Mouse (Mus musculus) heart, adult 18-20 months (tissue): Measurements from ENCODE around the gene Arrdc5. TPM values are rescaled to one million over a fixed set of nuclear protein-coding genes. Genes with fewer than 3 reads are reported as not detected.

Source experiments
- DNase-seq, 2 experiments: peaks; one replicate each; pipeline ENCODE4 v3.0.0; 2021 to 2022; ENCODE audit warnings: mixed read lengths in 1 of 2
- total RNA-seq, 2 experiments: library from RNA; stranded (reverse); gene quantifications; 2 replicates each; pipeline ENCODE4 v1.2.3; 2021

Arrdc5 gene
- total RNA-seq, 2 experiments from 2014 or later: not detected

DNA sequence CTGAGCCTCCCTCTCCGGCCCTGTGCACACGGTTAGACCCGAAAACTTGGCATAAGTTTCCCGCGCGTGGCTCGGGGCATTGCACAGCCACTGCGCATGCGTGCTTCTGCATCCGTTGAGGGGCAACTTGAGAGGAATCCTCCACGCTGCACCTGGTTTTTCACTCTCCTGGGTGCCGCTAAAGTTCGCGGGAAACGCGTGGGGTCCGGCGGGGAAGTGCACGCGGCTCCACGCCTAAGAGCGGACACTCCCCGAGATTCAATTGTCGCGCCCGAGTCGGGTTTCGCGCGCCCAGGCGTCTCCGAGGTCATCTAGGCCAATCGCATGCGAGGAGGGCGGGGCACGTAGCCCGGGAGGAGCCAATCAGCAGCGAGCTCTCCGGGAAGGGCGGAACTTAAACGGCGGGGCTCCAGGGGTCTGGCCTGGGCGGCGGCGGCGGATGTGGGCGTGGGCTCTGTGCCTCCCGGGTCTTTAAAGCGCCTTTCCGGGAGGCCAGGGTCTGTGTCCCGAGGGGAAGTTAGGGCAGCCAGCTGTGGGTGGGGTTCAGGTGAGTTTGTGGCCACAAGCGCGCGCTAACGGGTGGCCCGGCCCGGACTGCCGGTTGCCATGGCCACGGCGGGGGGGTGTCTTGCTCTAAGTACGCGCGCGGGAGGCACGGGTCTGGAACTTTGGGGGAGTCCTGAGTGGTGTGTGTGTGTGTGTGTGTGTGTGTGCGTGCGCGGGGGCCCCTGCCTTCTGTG is 3.9 kb upstream of the Arrdc5 start:
- peak; percentile 97 to 98 for DNase-seq

DNA sequence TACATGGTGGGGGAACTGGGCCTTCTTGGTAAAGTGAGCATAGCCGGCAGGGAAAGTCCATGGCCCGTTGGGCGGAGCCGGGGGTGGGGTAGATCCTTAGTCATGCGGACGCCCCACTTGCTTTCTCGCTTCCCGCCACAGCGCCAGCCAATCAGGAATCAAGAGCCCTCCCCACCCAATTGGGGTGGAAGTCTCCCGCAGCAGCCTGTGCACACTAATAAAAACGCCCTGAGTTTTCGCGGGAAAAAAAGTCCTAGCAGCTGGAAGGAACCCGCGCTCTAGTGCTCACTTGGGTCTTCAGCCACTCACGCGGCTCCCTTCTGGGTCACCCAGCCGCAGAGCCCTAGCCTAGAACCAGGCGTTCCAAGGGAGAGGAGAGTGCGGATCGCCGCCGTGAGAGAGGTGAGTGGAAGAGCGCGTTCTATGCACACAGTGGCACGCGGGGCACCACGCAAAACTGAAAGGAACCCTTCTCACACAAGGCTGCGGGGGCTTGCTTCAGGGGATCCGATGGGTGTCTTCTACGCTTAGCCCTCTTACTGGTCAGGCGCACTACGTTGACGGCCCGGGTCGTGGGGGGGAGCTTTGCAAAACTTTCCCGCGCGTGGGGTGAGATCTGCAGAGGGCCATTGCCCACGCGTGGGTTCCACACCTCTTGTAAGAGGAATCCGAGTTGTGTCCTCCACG is 3.2 kb upstream of the Arrdc5 start, which contains the start of gene Uhrf1:
Gene Uhrf1, plus strand, starts transcription at position 162 of the 687 bp plus-strand sequence.
- DNase-seq: peak; percentile 76 to 83

DNA sequence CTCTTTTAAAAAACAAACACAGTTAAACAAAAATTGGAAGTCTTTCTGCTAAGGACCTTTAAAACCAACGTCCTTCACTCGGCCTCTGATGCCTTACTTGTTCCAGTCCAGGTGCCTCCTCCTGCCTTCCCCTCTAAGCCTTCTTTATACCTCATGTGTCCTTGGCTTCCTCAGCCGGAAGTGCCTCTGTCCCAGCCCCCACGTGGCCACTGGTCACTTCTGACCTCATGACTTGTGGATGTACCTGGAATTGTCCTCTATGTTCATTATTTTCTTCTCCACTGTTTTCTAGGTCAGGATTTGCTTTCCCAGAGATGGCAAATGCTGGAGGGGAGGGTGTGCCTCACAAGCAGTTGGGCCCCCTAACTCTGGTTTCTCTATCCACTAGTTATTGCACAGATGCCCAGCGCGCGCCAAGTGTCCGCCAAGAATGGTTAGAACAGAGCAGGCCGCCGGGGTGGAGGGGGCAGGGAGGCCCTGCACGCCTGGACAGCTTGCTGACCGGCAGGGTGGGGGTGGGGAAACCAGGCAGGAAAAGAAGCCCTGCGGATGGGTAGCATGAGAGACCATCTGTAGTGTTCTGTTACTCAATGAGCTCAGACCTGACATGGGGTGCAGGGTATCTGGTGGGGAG is 2.4 kb upstream of the Arrdc5 start:
- DNase-seq: peak in 1 of 2 experiments; percentile 19

DNA sequence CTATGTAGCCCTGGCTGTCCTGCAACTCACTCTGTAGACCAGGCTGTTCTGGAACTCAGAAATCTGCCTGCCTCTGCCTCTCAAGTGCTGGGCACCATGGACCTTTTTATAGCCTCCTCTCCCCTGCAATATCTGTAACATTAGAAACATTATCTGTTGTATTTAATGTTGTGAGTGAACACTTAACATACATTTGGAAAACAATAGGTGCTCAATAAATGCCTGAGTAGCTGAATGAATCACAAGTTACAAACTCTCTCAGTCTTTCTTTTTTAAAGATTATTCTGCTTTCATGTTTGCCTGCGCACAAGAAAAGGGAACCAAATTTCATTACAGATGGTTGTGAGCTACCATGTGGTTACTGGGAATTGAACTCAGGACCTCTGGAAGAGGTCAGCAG is 1.8 kb downstream of the Arrdc5 start:
- no peak for DNase-seq

DNA sequence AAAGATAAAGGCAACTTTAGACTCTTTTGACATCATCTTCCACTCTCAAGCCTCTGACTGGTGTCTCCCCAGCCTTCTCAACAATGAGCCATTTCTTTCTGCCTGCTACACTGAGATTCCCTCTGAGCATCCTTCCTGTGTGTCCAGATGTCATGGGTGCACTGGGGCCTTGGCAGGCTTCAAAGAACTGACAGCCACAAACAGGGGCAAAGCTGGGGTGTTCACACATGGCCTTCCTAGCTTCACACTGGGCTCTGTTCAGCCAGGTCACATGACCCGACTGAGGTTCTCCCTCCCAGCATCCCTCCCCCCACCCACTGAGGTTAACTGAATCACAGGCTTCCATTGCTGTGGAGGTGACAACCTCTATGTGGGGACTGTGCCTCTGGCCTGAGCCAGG is 3.9 kb downstream of the Arrdc5 start:
- DNase-seq: no peak

DNA sequence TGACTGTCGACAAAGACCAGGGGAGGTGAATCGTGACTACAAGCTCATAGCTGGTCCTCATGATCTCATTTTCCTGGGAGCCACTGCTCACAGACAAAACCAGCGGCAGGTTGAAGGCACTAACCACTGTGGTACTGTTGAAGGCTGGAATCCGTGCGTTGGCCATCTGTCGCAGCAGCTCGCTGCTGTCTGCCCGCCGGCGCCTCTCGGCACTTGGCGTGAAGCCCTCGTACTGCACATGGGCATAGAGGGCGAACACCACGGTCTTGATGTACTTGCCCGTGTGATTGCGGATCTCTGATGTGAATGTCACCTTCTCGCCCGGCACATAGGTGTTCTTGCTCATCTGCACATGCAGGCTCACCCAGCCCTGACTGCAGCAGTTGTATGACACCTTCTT is 5.8 kb downstream of the Arrdc5 start:
- DNase-seq: peak in 1 of 2 experiments; percentile 21

DNA sequence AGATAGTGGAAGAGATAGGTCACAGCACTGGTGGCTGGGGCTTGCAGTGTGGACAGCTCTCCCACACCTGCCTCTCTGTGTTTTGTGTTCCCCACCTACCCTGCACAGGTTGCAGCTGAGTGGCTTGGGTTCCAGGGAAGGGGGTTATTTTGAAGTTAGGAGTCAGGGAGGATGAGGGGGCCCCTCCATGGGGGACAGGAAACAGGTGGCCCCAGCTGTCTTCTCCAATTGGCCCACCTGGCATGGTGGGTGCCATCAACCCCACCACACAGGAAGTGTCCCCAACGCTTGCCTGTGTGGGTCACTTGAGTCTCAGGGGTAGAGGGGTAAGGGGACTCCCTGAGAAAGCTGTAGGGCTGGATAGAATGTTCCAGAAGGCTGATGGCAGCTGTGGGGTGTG is 6.8 kb downstream of the Arrdc5 start:
- DNase-seq: no peak

DNA sequence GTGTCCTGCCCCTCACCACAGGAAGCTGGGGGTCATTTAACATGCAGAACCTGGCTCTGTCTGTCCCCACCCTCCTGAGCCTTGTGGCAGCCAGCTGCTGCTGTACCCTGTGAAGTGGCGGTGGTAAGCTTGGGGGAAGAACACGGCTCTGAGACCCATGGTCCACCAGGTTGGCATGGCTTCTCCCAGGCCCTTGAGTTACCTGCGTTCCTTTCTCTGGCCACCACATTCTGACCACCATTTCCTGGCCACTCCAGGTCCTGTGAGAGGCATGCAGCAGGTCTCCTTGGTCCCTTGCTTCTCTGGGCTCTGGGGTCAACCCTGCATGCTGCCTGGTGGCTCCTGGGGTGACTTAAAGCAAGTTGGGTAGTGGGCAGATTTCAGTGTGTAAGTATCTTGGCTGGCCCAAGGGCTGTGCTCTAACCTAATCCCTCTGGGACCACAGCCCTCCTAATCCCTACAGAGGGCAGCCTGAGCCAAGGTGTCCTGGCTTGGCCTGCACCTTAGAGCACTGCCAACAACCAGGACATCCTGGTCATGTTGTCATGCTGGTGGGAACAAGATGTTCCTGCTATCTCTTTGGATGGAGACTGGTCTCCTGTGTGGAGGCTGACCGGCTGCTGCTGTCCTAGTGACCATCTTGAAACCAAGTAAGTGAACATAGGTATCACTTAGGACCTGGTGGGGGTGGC is 7.4 kb downstream of the Arrdc5 start, which contains the start of gene Plin3:
Gene Plin3, minus strand, starts transcription at position 343 of the 692 bp plus-strand sequence.
- peak; percentile 63 to 79 for DNase-seq

DNA sequence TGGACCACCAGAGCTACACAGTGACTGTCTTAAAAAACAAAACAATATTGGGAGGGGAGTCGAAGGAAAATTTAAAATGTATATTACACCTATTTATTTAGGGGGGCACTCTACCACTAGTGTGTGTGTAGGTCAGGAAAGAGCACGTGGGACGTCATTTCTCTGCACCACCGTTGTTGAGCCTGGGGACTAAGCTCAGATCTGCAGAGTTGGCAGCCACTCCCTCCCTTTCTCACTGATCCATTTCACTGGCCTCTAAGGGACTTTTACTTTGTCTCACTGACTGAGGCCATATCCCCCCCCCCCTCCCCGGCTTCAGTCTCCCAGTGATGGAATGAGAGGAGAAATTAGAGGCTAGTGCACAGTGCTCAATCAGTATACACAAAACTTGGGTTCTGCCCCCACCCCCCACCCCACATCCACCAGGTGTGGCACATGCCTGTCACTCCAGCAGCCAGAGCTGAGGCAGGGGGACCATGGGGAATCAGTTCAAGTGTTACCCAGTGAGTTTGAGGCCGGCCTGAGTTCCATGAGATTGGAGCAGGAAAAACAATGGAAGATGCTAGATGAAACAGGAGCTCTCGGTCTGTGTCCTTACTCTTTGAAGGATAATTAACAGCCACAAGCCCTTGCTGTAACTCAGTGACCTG is 8.1 kb downstream of the Arrdc5 start:
- peak in 1 of 2 experiments; percentile 21 for DNase-seq

DNA sequence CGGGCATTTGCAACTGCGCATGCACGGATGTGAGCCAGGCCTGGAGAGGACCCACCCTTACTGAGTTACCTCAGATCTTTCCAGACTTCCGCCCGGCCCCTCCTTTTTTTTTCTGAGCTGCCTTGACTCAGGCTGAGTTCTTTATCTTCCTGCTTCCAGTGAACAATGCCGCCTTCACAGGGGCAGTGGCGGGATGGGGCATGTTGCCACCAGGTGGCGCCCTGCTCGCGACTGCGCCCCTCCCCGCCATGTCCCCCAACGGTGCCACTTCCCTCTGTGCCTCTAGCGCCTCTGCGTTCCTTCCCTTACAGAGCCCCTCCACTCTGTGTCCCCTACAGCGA is 8.9 kb downstream of the Arrdc5 start:
- peak; percentile 93 to 96 for DNase-seq

DNA sequence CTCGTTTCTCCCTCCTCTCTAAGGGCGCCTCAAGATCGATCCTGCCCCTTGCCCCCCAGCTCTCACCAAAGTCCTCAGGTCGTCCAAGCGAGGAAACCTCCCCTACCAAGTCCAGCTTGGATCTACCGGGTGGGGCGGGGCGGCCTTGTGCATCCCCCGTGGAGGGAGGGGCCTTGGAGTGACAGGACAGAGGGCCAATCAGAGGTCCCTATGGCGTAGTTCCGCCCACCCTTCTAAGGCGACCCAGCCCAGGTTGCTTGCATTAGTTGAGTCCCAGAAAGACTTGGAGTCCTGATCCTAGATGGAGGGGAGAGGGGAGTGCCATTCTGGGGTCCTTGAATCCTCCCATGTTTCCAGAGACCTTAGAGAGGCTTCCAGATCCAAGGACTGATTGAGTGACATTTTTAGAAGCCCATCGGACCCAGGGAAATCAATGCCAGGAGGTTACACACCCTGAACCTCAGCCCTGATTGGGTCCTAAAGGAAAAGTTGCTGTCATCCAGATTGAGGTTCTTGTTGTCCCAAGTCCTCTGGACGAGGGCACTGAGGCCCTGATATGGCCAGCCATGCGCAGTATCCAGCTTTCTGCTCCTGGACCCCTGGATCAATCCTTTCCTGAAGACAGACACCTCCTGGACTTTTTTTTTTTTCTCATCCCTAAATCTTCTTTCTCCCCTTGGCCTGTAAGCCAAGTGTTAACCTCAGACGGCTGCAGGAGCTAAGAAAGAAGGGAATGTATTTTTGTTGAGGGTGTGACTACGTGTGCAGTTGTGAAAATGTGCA is 9.5 kb downstream of the Arrdc5 start:
- peak; percentile 99 to 100 for DNase-seq

DNA sequence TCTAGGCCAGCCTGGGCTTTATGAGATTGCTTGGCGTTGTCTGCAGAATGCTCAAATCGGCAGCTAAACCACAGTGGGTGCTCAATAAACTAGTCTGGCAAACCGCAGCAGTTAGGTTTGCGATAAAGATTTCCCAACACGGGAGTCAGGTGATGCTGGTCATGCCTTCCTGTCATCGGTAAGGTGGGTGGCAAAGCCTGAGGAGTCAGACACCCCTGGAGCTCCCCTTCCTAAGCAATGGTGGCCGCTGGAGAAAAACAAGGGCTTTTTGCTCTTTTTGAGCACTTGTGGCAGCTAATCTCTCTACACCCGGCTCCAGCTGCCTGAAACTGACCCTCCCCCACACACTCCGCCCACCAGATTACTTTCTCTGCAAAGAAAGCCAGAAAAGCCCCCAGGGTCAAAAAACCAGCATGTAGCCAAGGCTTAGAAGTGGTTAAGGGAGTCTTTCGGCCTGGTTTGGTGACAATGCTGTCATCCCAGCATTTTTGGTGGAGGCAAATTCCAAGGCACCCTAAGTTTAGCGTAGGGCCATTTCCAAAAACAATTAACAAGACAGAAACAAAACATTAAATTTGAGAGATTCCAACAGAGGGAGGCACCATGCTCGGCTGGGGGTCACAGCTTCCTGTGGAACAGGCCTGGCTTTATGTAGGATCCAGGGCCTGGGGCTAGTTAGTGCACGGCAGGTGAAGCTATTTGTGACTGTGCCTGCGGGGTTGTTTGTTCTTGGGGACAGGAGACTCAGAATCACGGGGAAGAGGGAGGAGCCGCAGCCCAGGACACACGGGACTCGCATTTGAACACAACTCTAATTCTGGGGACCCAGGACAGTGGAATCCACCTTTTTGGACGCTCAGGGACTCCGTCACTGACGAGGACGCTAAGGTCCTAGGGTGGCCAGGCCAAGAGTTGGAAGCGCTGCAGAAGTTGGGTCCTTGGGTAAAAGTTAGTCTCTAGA is 10.4 kb downstream of the Arrdc5 start:
- peak; percentile 76 to 80 for DNase-seq

DNA sequence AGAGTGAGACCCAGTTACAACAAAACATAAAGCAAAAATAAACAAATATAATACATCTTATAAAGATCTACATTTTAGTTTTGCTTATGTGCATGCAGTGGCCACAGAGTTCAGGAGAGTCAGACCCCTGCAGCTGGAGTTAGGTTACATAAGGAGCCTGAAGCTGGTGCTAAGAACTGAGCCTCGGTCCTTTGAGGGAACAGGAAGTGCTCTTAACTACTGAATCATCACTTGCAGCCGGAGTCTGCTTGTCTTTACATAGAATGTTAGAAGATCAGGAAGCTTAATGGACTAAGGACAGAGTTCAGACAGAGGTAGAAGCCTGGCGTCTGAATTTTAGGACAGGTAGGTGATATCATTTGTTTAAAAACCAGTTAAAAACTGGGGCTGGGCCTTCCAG is 11.2 kb downstream of the Arrdc5 start:
- DNase-seq: no peak

DNA sequence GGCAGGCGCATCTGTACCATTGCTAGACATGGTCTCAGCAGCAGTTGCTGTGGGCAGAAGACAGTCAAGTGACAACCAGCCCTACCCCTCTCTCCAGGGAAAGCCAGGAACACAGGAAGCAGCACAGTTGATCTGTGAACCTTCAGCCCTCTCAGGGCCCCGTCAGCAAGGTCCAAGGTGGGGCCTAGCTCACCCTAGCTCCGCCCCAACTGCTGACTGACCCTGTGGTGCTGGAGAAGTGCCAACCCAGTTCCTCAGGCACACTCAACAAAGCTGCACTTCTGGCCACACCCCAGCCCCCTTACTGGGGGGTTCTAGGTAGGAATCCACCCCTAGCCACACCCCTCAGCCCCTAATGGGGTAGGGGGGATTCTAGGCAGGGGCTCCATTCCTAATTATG is 12.3 kb downstream of the Arrdc5 start:
- DNase-seq: peak; percentile 62 to 65

DNA sequence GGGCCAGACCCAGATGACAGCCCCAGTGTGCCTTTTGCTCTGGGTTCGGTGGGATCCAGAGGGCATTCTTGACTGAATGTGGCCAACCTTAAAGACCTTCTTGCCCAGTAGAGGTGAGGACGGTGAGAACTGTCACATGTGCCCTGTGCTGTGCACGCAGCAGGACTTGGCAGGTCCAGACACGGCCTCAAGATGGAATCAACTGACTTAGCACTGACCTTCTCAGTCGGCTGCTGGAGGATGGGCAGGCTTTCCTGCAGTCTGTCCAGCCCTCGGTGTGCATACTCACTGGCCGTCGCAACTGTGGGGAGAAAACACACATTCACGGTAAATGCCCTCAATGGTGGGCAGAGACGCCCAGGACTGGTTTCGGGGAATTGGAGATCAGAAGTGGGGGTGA is 14.1 kb downstream of the Arrdc5 start:
- no peak for DNase-seq

DNA sequence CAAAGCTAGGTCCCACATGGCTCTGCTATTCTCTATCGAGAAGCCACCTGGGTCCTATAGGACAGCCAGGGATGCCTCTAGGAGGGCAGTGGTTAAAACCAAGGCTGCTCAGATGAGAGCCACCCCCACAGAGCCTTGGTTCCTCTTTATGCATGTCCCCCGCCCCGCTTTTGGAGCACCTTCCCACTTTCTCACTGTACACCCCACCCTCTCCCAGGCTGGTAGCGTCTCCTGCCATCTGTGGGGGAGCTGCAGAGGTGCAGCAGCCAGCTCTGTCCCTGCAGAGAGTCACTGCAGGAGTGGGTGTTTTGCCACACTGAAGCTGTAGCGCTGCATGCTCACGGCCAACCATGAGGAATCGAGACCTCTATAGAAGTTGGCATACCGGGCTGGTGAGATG is 16.8 kb downstream of the Arrdc5 start:
- no peak for DNase-seq

DNA sequence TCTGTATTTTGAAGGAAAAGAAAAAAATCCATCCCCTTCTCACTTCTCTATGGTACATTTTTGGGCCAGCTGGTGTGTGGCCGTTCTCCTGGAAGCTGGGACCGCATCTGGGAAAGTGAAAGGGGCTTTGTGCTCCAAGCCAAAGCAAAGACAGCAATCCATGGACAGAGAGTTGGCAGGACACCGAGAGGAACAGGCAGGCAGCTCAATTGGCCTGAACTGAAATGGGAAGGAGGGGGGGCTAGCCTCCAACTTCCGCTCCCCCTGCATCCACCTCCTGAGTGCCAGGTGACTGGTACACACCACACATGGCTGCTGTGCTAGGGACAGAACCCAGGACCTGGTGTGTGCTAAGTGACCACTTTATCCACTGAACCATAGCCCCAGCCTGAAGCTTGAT is 17.3 kb downstream of the Arrdc5 start:
- peak; percentile 17 to 26 for DNase-seq

DNA sequence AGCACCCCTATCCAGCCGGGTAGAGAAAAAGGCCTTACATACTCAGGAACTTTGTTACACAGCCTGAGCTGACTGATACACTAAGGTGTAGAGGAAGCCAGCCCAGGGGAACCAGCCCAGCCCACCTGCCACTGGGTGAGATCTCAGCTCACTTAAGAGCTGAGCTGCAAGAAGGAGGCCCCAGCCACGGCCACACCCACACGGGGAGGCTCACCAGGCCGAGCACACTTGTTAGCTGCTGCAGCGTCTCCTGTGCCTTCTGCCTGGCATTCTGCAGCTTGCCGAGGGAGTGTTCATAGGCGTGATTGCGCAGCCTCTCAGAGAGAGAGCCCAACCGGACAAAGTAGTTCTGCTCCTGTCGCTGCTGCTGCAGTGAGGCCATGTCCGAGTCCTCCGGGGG is 18.9 kb downstream of the Arrdc5 start:
- DNase-seq: peak in 1 of 2 experiments; percentile 6

DNA sequence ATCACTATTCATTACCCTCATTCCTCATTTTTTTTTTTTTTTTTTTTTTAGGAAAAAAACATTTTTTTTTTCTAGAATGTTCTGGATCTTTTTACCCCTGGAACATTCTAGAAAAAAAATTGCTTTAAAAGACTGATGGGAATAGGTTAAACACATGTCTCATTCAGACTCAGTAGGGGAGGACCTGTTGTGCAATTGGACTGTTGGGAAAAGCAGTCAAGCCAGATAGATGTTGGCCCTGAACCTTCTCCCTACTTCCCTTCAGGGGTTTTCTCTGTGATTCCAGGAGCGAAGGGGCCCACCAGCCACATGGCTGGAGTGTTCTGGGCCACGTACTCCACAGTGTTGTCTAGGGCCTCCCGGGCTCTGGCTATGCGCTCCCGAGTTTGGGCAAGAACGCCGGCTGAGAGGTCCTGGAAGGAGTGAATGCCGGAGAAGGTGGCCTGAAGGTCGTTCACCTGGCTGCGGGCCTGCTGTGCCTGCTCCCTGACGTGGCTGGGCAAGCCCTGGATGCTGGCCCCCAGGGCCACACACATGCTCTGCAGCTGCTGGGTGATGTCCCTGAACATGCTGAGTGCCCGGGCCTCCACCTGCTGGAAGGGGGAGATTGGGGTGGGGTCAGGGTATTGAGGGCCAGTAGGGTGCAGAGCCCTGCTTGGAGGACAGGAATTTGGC is 20.5 kb downstream of the Arrdc5 start:
- peak; percentile 72 to 77 for DNase-seq
